Mouse (Mus musculus) MEL (cell line): ENCODE data around the gene Zfp282. TPM values are rescaled to one million over a fixed set of nuclear protein-coding genes. Genes with fewer than 3 reads are reported as not detected.

Experiments used
- DNase-seq: peaks from one replicate; pipeline ENCODE4 v3.0.0; 2011; ENCODE audit warnings: low read depth, low spot score
- H3K27ac ChIP-seq: 2 replicates; pipeline ENCODE4 v1.5.1; 2012; ENCODE audit warnings: low read depth, mild to moderate bottlenecking, control low read depth, low read length, moderate library complexity; ENCODE audit not compliant: control insufficient read depth
- H3K27me3 ChIP-seq, 2 experiments: fragments of 150-350 bp in 1 of 2; sonication (generic) in 1 of 2; 2 replicates each; pipeline ENCODE4 v1.6.1; 2012; ENCODE audit warnings: low read length in 2 of 2, mild to moderate bottlenecking in 2 of 2, improper control_type of control experiment in 1 of 2, moderate library complexity in 1 of 2; ENCODE audit not compliant: insufficient read depth in 2 of 2, control insufficient read depth in 1 of 2
- H3K36me3 ChIP-seq, 2 experiments: 2 replicates each; pipeline ENCODE4 v1.6.1; 2012 to 2014; ENCODE audit warnings: low read length in 2 of 2, improper control_type of control experiment in 1 of 2, inconsistent platforms in 1 of 2, mild to moderate bottlenecking in 1 of 2; ENCODE audit not compliant: insufficient read depth in 2 of 2, control insufficient read depth in 1 of 2
- H3K4me1 ChIP-seq, 2 experiments: fragments of 150-350 bp in 1 of 2; sonication (generic) in 1 of 2; 2 replicates each; pipeline ENCODE4 v1.6.1; 2012; ENCODE audit warnings: low read length in 2 of 2, improper control_type of control experiment in 1 of 2, mild to moderate bottlenecking in 1 of 2; ENCODE audit not compliant: insufficient read depth in 2 of 2, control insufficient read depth in 1 of 2
- H3K4me3 ChIP-seq, 2 experiments: fragments of 150-350 bp in 1 of 2; sonication (generic) in 1 of 2; 2 replicates each; pipeline ENCODE4 v1.5.1; 2012; ENCODE audit warnings: low read depth in 2 of 2, low read length in 2 of 2, mild to moderate bottlenecking in 2 of 2, moderate library complexity in 2 of 2, control low read depth in 1 of 2, improper control_type of control experiment in 1 of 2; ENCODE audit not compliant: control insufficient read depth in 1 of 2, insufficient read depth in 1 of 2
- H3K79me2 ChIP-seq: 2 replicates; pipeline ENCODE4 v1.6.1; 2012; ENCODE audit warnings: mild to moderate bottlenecking, low read length, moderate library complexity; ENCODE audit not compliant: control insufficient read depth, poor library complexity, insufficient read depth
- H3K9ac ChIP-seq: 2 replicates; pipeline ENCODE4 v1.6.1; 2012; ENCODE audit warnings: low read depth, mild to moderate bottlenecking, control low read depth, low read length, moderate library complexity; ENCODE audit not compliant: control insufficient read depth, poor library complexity, severe bottlenecking
- H3K9me3 ChIP-seq: fragments of 150-350 bp; sonication (generic); replicated peaks from 2 replicates; pipeline ENCODE4 v1.6.1; 2012; ENCODE audit warnings: mild to moderate bottlenecking, low read length, improper control_type of control experiment, moderate library complexity; ENCODE audit not compliant: insufficient read depth
- BHLHE40 ChIP-seq: IDR thresholded peaks from 2 replicates; pipeline ENCODE4 v1.6.1; 2012; ENCODE audit warnings: low read depth, mild to moderate bottlenecking, inconsistent platforms, low read length, improper control_type of control experiment, borderline replicate concordance
- CHD1 ChIP-seq: IDR thresholded peaks from 2 replicates; pipeline ENCODE4 v1.6.1; 2012; ENCODE audit warnings: low read depth, mild to moderate bottlenecking, inconsistent platforms, low read length, improper control_type of control experiment
- CHD2 ChIP-seq: IDR thresholded peaks from 2 replicates; pipeline ENCODE4 v1.6.1; 2011; ENCODE audit warnings: low read length, improper control_type of control experiment
- CTCF ChIP-seq, 3 experiments: IDR thresholded peaks in 2 of 3; conservative IDR thresholded peaks in 1 of 3; 2 replicates each; pipeline ENCODE4 v1.5.1; 2011 to 2012; ENCODE audit warnings: low read length in 3 of 3, low read depth in 2 of 3, mild to moderate bottlenecking in 2 of 3, improper control_type of control experiment in 1 of 3, inconsistent platforms in 1 of 3, mixed read lengths in 1 of 3, moderate library complexity in 1 of 3; ENCODE audit not compliant: control insufficient read depth in 1 of 3, insufficient read depth in 1 of 3, poor library complexity in 1 of 3, severe bottlenecking in 1 of 3
- E2F4 ChIP-seq: IDR thresholded peaks from 2 replicates; pipeline ENCODE4 v1.6.1; 2011; ENCODE audit warnings: low read depth, low read length, improper control_type of control experiment, borderline replicate concordance
- ELF1 ChIP-seq: IDR thresholded peaks from 2 replicates; pipeline ENCODE4 v1.6.1; 2014; ENCODE audit warnings: low read depth, mild to moderate bottlenecking, inconsistent platforms, low read length, improper control_type of control experiment, moderate library complexity
- EP300 ChIP-seq, 2 experiments: IDR thresholded peaks; 2 replicates each; pipeline ENCODE4 v1.6.1; 2011; ENCODE audit warnings: improper control_type of control experiment in 2 of 2, low read length in 2 of 2, low read depth in 1 of 2, mild to moderate bottlenecking in 1 of 2
- MAFK ChIP-seq: IDR thresholded peaks from 2 replicates; pipeline ENCODE4 v1.6.1; 2011; ENCODE audit warnings: low read depth, mild to moderate bottlenecking, low read length, improper control_type of control experiment, borderline replicate concordance
- MAX ChIP-seq: IDR thresholded peaks from 2 replicates; pipeline ENCODE4 v1.6.1; 2011; ENCODE audit warnings: low read length, improper control_type of control experiment
- MXI1 ChIP-seq: IDR thresholded peaks from 2 replicates; pipeline ENCODE4 v1.6.1; 2011; ENCODE audit warnings: mild to moderate bottlenecking, low read depth, low read length, improper control_type of control experiment
- MYB ChIP-seq: IDR thresholded peaks from 2 replicates; pipeline ENCODE4 v1.6.1; 2011; ENCODE audit warnings: mild to moderate bottlenecking, low read depth, low read length, improper control_type of control experiment
- MYC ChIP-seq: IDR thresholded peaks from 2 replicates; pipeline ENCODE4 v1.6.1; 2011; ENCODE audit warnings: low read depth, mild to moderate bottlenecking, low read length, improper control_type of control experiment, moderate library complexity
- POLR2A ChIP-seq, 2 experiments: IDR thresholded peaks; 2 replicates each; pipeline ENCODE4 v1.6.1; 2011 to 2012; ENCODE audit warnings: low read length in 2 of 2, mild to moderate bottlenecking in 2 of 2, control low read depth in 1 of 2, improper control_type of control experiment in 1 of 2, low read depth in 1 of 2, moderate library complexity in 1 of 2; ENCODE audit not compliant: control insufficient read depth in 1 of 2, insufficient read depth in 1 of 2, poor library complexity in 1 of 2
- RAD21 ChIP-seq: IDR thresholded peaks from 2 replicates; pipeline ENCODE4 v1.6.1; 2011; ENCODE audit warnings: mild to moderate bottlenecking, low read depth, low read length, improper control_type of control experiment
- RCOR1 ChIP-seq: IDR thresholded peaks from 2 replicates; pipeline ENCODE4 v1.6.1; 2012; ENCODE audit warnings: low read depth, mild to moderate bottlenecking, inconsistent platforms, low read length, improper control_type of control experiment
- SIN3A ChIP-seq: IDR thresholded peaks from 2 replicates; pipeline ENCODE4 v1.6.1; 2012; ENCODE audit warnings: low read length, improper control_type of control experiment, inconsistent platforms
- SMC3 ChIP-seq: IDR thresholded peaks from 2 replicates; pipeline ENCODE4 v1.6.1; 2011; ENCODE audit warnings: low read depth, low read length, improper control_type of control experiment
- TAL1 ChIP-seq: IDR thresholded peaks from 2 replicates; pipeline ENCODE4 v1.6.1; 2012; ENCODE audit warnings: mild to moderate bottlenecking, inconsistent platforms, low read length, moderate library complexity, mixed read lengths
- TBP ChIP-seq: IDR thresholded peaks from 2 replicates; pipeline ENCODE4 v1.8.0; 2011; ENCODE audit warnings: low read depth, low read length, improper control_type of control experiment
- UBTF ChIP-seq: IDR thresholded peaks from 2 replicates; pipeline ENCODE4 v1.6.1; 2012; ENCODE audit warnings: low read depth, mild to moderate bottlenecking, inconsistent platforms, low read length, improper control_type of control experiment, moderate library complexity, borderline replicate concordance; ENCODE audit not compliant: insufficient read depth
- ZC3H11A ChIP-seq: IDR thresholded peaks from 2 replicates; pipeline ENCODE4 v1.6.1; 2012; ENCODE audit warnings: low read depth, mild to moderate bottlenecking, inconsistent platforms, low read length, improper control_type of control experiment
- polyA plus RNA-seq, 2 experiments: library from polyadenylated mRNA; stranded (reverse) in 1 of 2; unstranded in 1 of 2; fragments of >175 nt in 1 of 2; fragments of >200 nt in 1 of 2; gene quantifications; 2 replicates each; pipeline versions ENCODE4 v1.2.1 to v1.2.4; 2012; ENCODE audit warnings: low replicate concordance in 2 of 2, low read depth in 1 of 2; ENCODE audit not compliant: insufficient read length in 2 of 2, insufficient read depth in 1 of 2, missing spikeins in 1 of 2
- total RNA-seq: library from RNA; depleted of rRNA; stranded (reverse); fragments of 300-350 nt; gene quantifications from 2 replicates; pipeline ENCODE4 v1.2.3, GENCODE M21; 2012

The Zfp282 gene
- total and polyA plus RNA-seq, 3 experiments, result 8.2 to 13.8 TPM; not detected in 1

GRCm38 (mm10) chr6:47920447-47921340 lies 43.7 kb downstream of the Zfp282 start, which contains the start of gene Zfp212 (continued):
- TF ChIP-seq E2F4, result no peak
- 0 out of 2 replicates have a peak, but pooled peaks have one; percentile 29 for TF ChIP-seq CHD1
- TF ChIP-seq MAFK, result no peak
- peak; percentile 75 to 80 for TF ChIP-seq POLR2A (IDR thresholded peaks at IDR 0.05; ENCODE audit: control insufficient read depth in 1 of 2, insufficient read depth in 1 of 2, low read depth in 1 of 2, low read length in 2 of 2, poor library complexity in 1 of 2)
- TF ChIP-seq MAX, result no peak
- peak; percentile 92; the same call in 1 of the 2 replicates for TF ChIP-seq UBTF
- TF ChIP-seq ZC3H11A, result no peak
- TF ChIP-seq SIN3A, result peak; percentile 67; the same call in 1 of the 2 replicates
- no peak; the same call in 1 of the 2 replicates for TF ChIP-seq SMC3
- TF ChIP-seq CHD2, result no peak
- no peak for TF ChIP-seq TAL1
- no peak for TF ChIP-seq ELF1
- TF ChIP-seq TBP, result 0 out of 2 replicates have a peak, but pooled peaks have one; percentile 58
- no peak for TF ChIP-seq RAD21
- TF ChIP-seq BHLHE40, result no peak
- no peak for TF ChIP-seq MYB
- no peak for TF ChIP-seq EP300 (IDR thresholded peaks at IDR 0.05; ENCODE audit: low read depth in 1 of 2, low read length in 2 of 2)
- peak; percentile 74; the same call in 1 of the 2 replicates for TF ChIP-seq MXI1
- peak in 2 of 3 experiments; percentile 69 to 71; a peak in 4 of 6 replicates for TF ChIP-seq CTCF (IDR thresholded peaks at IDR 0.05 in 2 of 3, conservative IDR thresholded peaks at IDR 0.05 in 1 of 3; ENCODE audit: control insufficient read depth in 1 of 3, insufficient read depth in 1 of 3, low read depth in 2 of 3, low read length in 3 of 3, poor library complexity in 1 of 3, severe bottlenecking in 1 of 3)
- 0 out of 2 replicates have a peak, but pooled peaks have one; percentile 3 for TF ChIP-seq MYC

DNA sequence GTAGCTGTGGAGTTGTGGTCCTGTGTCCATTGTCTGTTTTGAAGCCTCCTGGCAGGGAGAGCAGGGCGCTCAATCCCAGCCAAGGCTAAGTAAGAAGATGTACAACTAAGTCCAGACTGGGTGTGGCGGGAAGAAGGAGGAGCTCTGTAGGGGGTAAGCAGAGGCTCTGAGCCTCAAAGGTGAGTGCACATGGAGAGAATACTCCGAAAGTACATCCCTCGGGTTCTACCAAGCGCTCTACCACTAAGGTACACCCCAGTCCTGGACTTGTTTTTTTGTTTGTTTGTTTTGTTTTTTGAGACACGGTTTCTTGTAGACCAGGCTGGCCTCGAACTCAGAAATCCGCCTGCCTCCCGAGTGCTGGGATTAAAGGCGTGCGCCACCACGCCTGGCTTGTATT lies 65.5 kb downstream of the Zfp282 start:
- no peaks in the 10 kb centered on the region for H3K9me3 ChIP-seq
- no peak for DNase-seq
- no peak overlapping the region for H3K4me3 ChIP-seq
- no peaks in the 10 kb centered on the region for H3K36me3 ChIP-seq
- no peak overlapping the region for H3K27ac ChIP-seq
- TF ChIP-seq MYC, result no peak
- TF ChIP-seq E2F4, result no peak
- no peak for TF ChIP-seq TAL1
- no peak for TF ChIP-seq RCOR1
- TF ChIP-seq, all 39 proteins: peak for 0
- Histone ChIP-seq H3K79me2 (no peaks in the 10 kb centered on the region), H3K9ac (no peak overlapping the region), H3K27me3 (no peaks in the 10 kb centered on the region), H3K4me1 (no peaks in the 10 kb centered on the region)
